Mouse (Mus musculus): ENCODE measurements around the gene Aph1a. TPM values are rescaled to one million over a fixed set of nuclear protein-coding genes. Genes with fewer than 3 reads are reported as not detected.

Gene Aph1a
- polyA plus RNA-seq, 1 experiment from 2014 or later: 12.6 TPM

GRCm38 (mm10) chr3:95879063-95879462 lies 14.7 kb upstream of the Aph1a start:
- peaks cover 19% of the 10 kb centered on the region for H3K4me1 ChIP-seq (ENCODE audit: control insufficient read depth, low read depth, low read length)
- H3K4me2 ChIP-seq (ENCODE audit: low read depth, low read length): no peak overlapping the region
- H3K27me3 ChIP-seq (ENCODE audit: control insufficient read depth, insufficient read depth, low read depth, low read length): peaks cover 11% of the 10 kb centered on the region
- H3K9ac ChIP-seq (ENCODE audit: low read depth, low read length): no peak overlapping the region
- H3K27ac ChIP-seq (ENCODE audit: low read length): no peak overlapping the region
- H3K9me3 ChIP-seq (replicated peaks; ENCODE audit: control insufficient read depth, low read length): no peaks in the 10 kb centered on the region
- 71% methylated on average over 4 of the region's 4 CpGs for WGBS (ENCODE audit: insufficient replicate concordance)
- ATAC-seq (ENCODE audit: low read depth): no peak
- H3K36me3 ChIP-seq (ENCODE audit: control insufficient read depth, insufficient read depth): no peaks in the 10 kb centered on the region
- no peak overlapping the region for H3K4me3 ChIP-seq (ENCODE audit: low read depth, low read length)

GRCm38 (mm10) chr3:95881979-95882815 lies 11.6 kb upstream of the Aph1a start, which contains the start of gene Ciart:
Gene Ciart (minus strand): TSS chr3:95882251.
- Histone ChIP-seq H3K27ac (ENCODE audit: low read length) (no peak within 1 kb of the TSS), H3K9me3 (replicated peaks; ENCODE audit: control insufficient read depth, low read length) (no peaks in the 10 kb centered on the region), H3K4me3 (ENCODE audit: low read depth, low read length) (peak within 1 kb of the TSS; percentile 54), H3K4me1 (ENCODE audit: control insufficient read depth, low read depth, low read length) (peaks cover 17% of the 10 kb centered on the region), H3K9ac (ENCODE audit: low read depth, low read length) (peak within 1 kb of the TSS; percentile 28; the same call in 1 of the 2 replicates), H3K4me2 (ENCODE audit: low read depth, low read length) (peak within 1 kb of the TSS; percentile 95), H3K36me3 (ENCODE audit: control insufficient read depth, insufficient read depth) (no peaks in the 10 kb centered on the region), H3K27me3 (ENCODE audit: control insufficient read depth, insufficient read depth, low read depth, low read length) (peaks cover 11% of the 10 kb centered on the region)
- under 1% methylated on average over 60 of the region's 66 CpGs for WGBS (ENCODE audit: insufficient replicate concordance)
- ATAC-seq (ENCODE audit: low read depth): peak; percentile 96

GRCm38 (mm10) chr3:95882816-95883425 lies 10.8 kb upstream of the Aph1a start:
- Histone ChIP-seq H3K4me2 (ENCODE audit: low read depth, low read length) (peak overlapping the region; percentile 95), H3K36me3 (ENCODE audit: control insufficient read depth, insufficient read depth) (no peaks in the 10 kb centered on the region), H3K9me3 (replicated peaks; ENCODE audit: control insufficient read depth, low read length) (no peaks in the 10 kb centered on the region), H3K4me1 (ENCODE audit: control insufficient read depth, low read depth, low read length) (peaks cover 17% of the 10 kb centered on the region), H3K9ac (ENCODE audit: low read depth, low read length) (peak overlapping the region; percentile 7; the same call in 1 of the 2 replicates), H3K27me3 (ENCODE audit: control insufficient read depth, insufficient read depth, low read depth, low read length) (peaks cover 11% of the 10 kb centered on the region), H3K4me3 (ENCODE audit: low read depth, low read length) (peak overlapping the region; percentile 54), H3K27ac (ENCODE audit: low read length) (no peak overlapping the region)
- 1% methylated on average over 24 of the region's 24 CpGs for WGBS (ENCODE audit: insufficient replicate concordance)
- no peak for ATAC-seq (ENCODE audit: low read depth)

- 67% methylated on average over 5 of the region's 5 CpGs for WGBS (ENCODE audit: insufficient replicate concordance)
- peaks cover 17% of the 10 kb centered on the region for H3K4me1 ChIP-seq (ENCODE audit: control insufficient read depth, low read depth, low read length)
- H3K4me3 ChIP-seq (ENCODE audit: low read depth, low read length): no peak overlapping the region
- H3K4me2 ChIP-seq (ENCODE audit: low read depth, low read length): no peak overlapping the region
- no peak for ATAC-seq (ENCODE audit: low read depth)
- H3K27me3 ChIP-seq (ENCODE audit: control insufficient read depth, insufficient read depth, low read depth, low read length): peaks cover 11% of the 10 kb centered on the region
- no peak overlapping the region for H3K27ac ChIP-seq (ENCODE audit: low read length)
- no peaks in the 10 kb centered on the region for H3K9me3 ChIP-seq (replicated peaks; ENCODE audit: control insufficient read depth, low read length)
- H3K36me3 ChIP-seq (ENCODE audit: control insufficient read depth, insufficient read depth): no peaks in the 10 kb centered on the region
- no peak overlapping the region for H3K9ac ChIP-seq (ENCODE audit: low read depth, low read length)
Observed at GRCm38 (mm10) chr3:95884400-95884799, 9.4 kb upstream of the Aph1a start.

GRCm38 (mm10) chr3:95887596-95887995 lies 6.2 kb upstream of the Aph1a start:
- 71% methylated on average over 4 of the region's 4 CpGs for WGBS (ENCODE audit: insufficient replicate concordance)
- Histone ChIP-seq H3K36me3 (ENCODE audit: control insufficient read depth, insufficient read depth) (no peaks in the 10 kb centered on the region), H3K9me3 (replicated peaks; ENCODE audit: control insufficient read depth, low read length) (no peaks in the 10 kb centered on the region), H3K9ac (ENCODE audit: low read depth, low read length) (no peak overlapping the region), H3K27me3 (ENCODE audit: control insufficient read depth, insufficient read depth, low read depth, low read length) (peaks cover 3% of the 10 kb centered on the region), H3K4me1 (ENCODE audit: control insufficient read depth, low read depth, low read length) (peaks cover 22% of the 10 kb centered on the region), H3K4me2 (ENCODE audit: low read depth, low read length) (no peak overlapping the region), H3K4me3 (ENCODE audit: low read depth, low read length) (no peak overlapping the region), H3K27ac (ENCODE audit: low read length) (no peak overlapping the region)
- ATAC-seq (ENCODE audit: low read depth): no peak

- H3K4me1 ChIP-seq (ENCODE audit: control insufficient read depth, low read depth, low read length): peaks cover 22% of the 10 kb centered on the region
- WGBS (ENCODE audit: insufficient replicate concordance): 72% methylated on average over 3 of the region's 3 CpGs
- H3K9me3 ChIP-seq (replicated peaks; ENCODE audit: control insufficient read depth, low read length): no peaks in the 10 kb centered on the region
- no peak overlapping the region for H3K9ac ChIP-seq (ENCODE audit: low read depth, low read length)
- no peaks in the 10 kb centered on the region for H3K36me3 ChIP-seq (ENCODE audit: control insufficient read depth, insufficient read depth)
- no peaks in the 10 kb centered on the region for H3K27me3 ChIP-seq (ENCODE audit: control insufficient read depth, insufficient read depth, low read depth, low read length)
- H3K27ac ChIP-seq (ENCODE audit: low read length): no peak overlapping the region
- ATAC-seq (ENCODE audit: low read depth): no peak
- H3K4me2 ChIP-seq (ENCODE audit: low read depth, low read length): no peak overlapping the region
- H3K4me3 ChIP-seq (ENCODE audit: low read depth, low read length): no peak overlapping the region
Observed at GRCm38 (mm10) chr3:95889664-95890063, 4.1 kb upstream of the Aph1a start.

- H3K27ac ChIP-seq (ENCODE audit: low read length): peak within 1 kb of the TSS; percentile 58
- H3K9ac ChIP-seq (ENCODE audit: low read depth, low read length): peak within 1 kb of the TSS; percentile 28; the same call in 1 of the 2 replicates
- no peaks in the 10 kb centered on the region for H3K36me3 ChIP-seq (ENCODE audit: control insufficient read depth, insufficient read depth)
- peak within 1 kb of the TSS; percentile 22 for H3K4me2 ChIP-seq (ENCODE audit: low read depth, low read length)
- peak within 1 kb of the TSS; percentile 34 for H3K4me3 ChIP-seq (ENCODE audit: low read depth, low read length)
- H3K9me3 ChIP-seq (replicated peaks; ENCODE audit: control insufficient read depth, low read length): no peaks in the 10 kb centered on the region
- ATAC-seq (ENCODE audit: low read depth): no peak
- WGBS (ENCODE audit: insufficient replicate concordance): 20% methylated on average over 12 of the region's 12 CpGs
- H3K4me1 ChIP-seq (ENCODE audit: control insufficient read depth, low read depth, low read length): peaks cover 26% of the 10 kb centered on the region
- H3K27me3 ChIP-seq (ENCODE audit: control insufficient read depth, insufficient read depth, low read depth, low read length): no peaks in the 10 kb centered on the region
Observed at GRCm38 (mm10) chr3:95891211-95892065, 2.3 kb upstream of the Aph1a start, which contains the start of gene BC028528. Gene BC028528 (minus strand): TSS chr3:95892005.

GRCm38 (mm10) chr3:95892066-95893052 lies 1.4 kb upstream of the Aph1a start:
- no peaks in the 10 kb centered on the region for H3K9me3 ChIP-seq (replicated peaks; ENCODE audit: control insufficient read depth, low read length)
- peak overlapping the region; percentile 28; the same call in 1 of the 2 replicates for H3K9ac ChIP-seq (ENCODE audit: low read depth, low read length)
- WGBS (ENCODE audit: insufficient replicate concordance): 30% methylated on average over 11 of the region's 11 CpGs
- H3K36me3 ChIP-seq (ENCODE audit: control insufficient read depth, insufficient read depth): no peaks in the 10 kb centered on the region
- no peaks in the 10 kb centered on the region for H3K27me3 ChIP-seq (ENCODE audit: control insufficient read depth, insufficient read depth, low read depth, low read length)
- H3K4me1 ChIP-seq (ENCODE audit: control insufficient read depth, low read depth, low read length): peaks cover 26% of the 10 kb centered on the region
- ATAC-seq (ENCODE audit: low read depth): no peak
- H3K4me3 ChIP-seq (ENCODE audit: low read depth, low read length): no peak overlapping the region; the same call in 1 of the 2 replicates
- peak overlapping the region; percentile 58 for H3K27ac ChIP-seq (ENCODE audit: low read length)
- peak overlapping the region; percentile 22; the same call in 1 of the 2 replicates for H3K4me2 ChIP-seq (ENCODE audit: low read depth, low read length)

All from liver, embryonic 16.5 days (tissue).